Mouse (Mus musculus): ENCODE results near the gene Psmc5.

The Psmc5 gene

DNA sequence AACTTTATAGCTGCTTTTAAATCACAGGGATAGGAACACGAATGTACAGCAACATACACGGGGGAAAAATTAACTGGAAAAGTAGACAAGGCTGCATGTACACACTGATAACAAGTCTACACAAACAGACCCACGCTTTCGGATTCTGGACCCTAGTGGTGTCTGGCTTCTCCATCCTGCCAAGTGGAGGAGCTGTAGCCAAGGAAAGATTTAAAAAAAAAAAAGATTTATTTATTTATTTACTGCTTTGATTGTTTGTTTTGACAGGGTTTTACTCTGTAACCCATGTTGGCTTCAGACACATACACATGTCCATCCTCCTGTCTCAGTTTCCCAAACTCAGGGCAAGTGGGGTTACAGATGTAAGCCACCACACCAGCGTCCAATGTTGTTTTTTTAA lies 51.5 kb downstream of the Psmc5 start:
- no peak for DNase-seq (ENCODE audit: low spot score)

- no peak for DNase-seq (ENCODE audit: low spot score)
These were observed 52.2 kb downstream of the Psmc5 start for GRCm38 (mm10) chr11:106308162-106308561.

DNA sequence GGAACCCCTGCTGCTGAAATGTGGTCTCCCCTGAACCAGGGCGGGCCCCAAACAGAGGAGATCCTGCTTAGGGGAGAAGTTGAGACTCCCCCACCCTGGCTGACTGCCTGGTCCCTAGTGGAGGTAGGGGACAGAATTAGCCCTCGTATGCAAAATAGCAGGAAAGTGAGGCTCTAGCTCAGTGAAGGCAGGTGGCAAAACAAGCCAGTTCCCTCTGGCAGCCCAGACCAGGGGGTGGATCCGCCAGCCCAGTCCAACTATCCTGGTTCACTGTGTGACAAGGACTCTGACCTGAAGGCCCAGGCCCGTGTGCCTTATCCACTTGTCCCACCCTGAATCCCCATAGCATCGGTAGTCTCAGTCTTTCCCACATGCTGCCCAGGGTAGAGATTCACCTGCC lies 54.2 kb downstream of the Psmc5 start:
- DNase-seq (ENCODE audit: low spot score) = no peak

All from ovary, postnatal 10 days (tissue).